Mouse (Mus musculus) lung, postnatal 0 days (tissue): ENCODE measurements at regions not wholly inside any gene's neighbourhood (a gene's known extent, or its start where the extent isn't known, plus 50 kb on each side); places are given as distances from the start of the nearest gene placed in this dataset.

ENCODE experiments used
- ATAC-seq: fragments of 200-750 bp; cut with Nextera tagmentation; 2 replicates; pipeline ENCODE4 v1.8.0; 2017; ENCODE audit warnings: moderate library complexity
- DNase-seq: peaks from one replicate; pipeline ENCODE4 v3.0.0-alpha.2; 2016; ENCODE audit warnings: low spot score
- H3K27ac ChIP-seq: fragments of 300-500 bp; sonication (generic); 2 replicates; pipeline ENCODE4 v1.5.1; 2014; ENCODE audit warnings: antibody characterized with exemption, mild to moderate bottlenecking, low read length, mixed read lengths
- H3K27me3 ChIP-seq: fragments of 300-500 bp; sonication (generic); replicated peaks from 2 replicates; pipeline ENCODE4 v1.6.1; 2014; ENCODE audit warnings: low read length, mixed read lengths; ENCODE audit not compliant: insufficient read depth
- H3K36me3 ChIP-seq: fragments of 300-500 bp; sonication (generic); 2 replicates; pipeline ENCODE4 v1.6.1; 2014; ENCODE audit warnings: low read length, mixed read lengths; ENCODE audit not compliant: insufficient read depth
- H3K4me1 ChIP-seq: fragments of 300-500 bp; sonication (generic); 2 replicates; pipeline ENCODE4 v1.6.1; 2014; ENCODE audit warnings: antibody characterized with exemption, low read depth, low read length, mixed read lengths; ENCODE audit not compliant: insufficient read depth
- H3K4me2 ChIP-seq: fragments of 300-500 bp; sonication (generic); replicated peaks from 2 replicates; pipeline ENCODE4 v1.6.1; 2014; ENCODE audit warnings: low read depth, mild to moderate bottlenecking, low read length, moderate library complexity, mixed read lengths
- H3K4me3 ChIP-seq: fragments of 300-500 bp; sonication (generic); 2 replicates; pipeline ENCODE4 v1.5.1; 2014; ENCODE audit warnings: low read depth, low read length
- H3K9ac ChIP-seq: fragments of 300-500 bp; sonication (generic); replicated peaks from 2 replicates; pipeline ENCODE4 v1.6.1; 2014; ENCODE audit warnings: low read depth, mild to moderate bottlenecking
- H3K9me3 ChIP-seq: fragments of 300-500 bp; sonication (generic); 2 replicates; pipeline ENCODE4 v1.6.1; 2016; ENCODE audit warnings: low read length, mixed read lengths
- CTCF ChIP-seq: IDR thresholded peaks from 2 replicates; pipeline ENCODE4 v1.5.1; 2016; ENCODE audit warnings: antibody characterized with exemption, mild to moderate bottlenecking
- EP300 ChIP-seq: IDR thresholded peaks from 2 replicates; pipeline ENCODE4 v1.6.1; 2016; ENCODE audit warnings: antibody characterized with exemption, mild to moderate bottlenecking, control low read depth
- WGBS: fragments of 180-500 bp; shearing (Covaris S2); extraction: QIAGEN DNeasy Blood & Tissue Kit; methylation state at CpG from one replicate; pipeline ENCODE4 v1.1.7; 2014; 5-methylcytosine and 5-hydroxymethylcytosine counted together

DNA sequence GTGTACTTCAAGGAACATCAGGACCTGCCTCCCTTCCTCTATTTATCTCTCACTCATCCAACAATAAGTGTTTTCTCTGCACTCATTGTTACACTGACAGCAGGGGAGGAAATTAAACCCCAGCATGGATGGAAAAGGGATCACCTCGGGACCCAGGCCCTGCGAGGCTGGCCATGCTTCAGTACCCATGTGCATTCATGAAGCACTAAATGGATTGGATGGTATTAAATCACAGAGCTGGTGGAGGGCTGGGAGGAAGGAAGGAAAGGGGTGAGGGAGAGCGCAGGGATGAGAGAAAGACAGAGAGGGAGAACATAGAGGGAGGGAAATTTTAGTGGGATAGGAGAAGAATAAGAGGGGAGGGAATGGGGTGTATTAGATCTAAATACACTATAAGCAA, 59.7 kb upstream of the Ppm1h start:
- no peaks in the 10 kb centered on the region for H3K27me3 ChIP-seq
- DNase-seq: no peak
- H3K4me2 ChIP-seq: no peak overlapping the region
- ATAC-seq: no peak
- no peak overlapping the region for H3K4me3 ChIP-seq
- 70% methylated on average over 3 of the region's 3 CpGs for WGBS
- H3K27ac ChIP-seq: no peak overlapping the region
- H3K36me3 ChIP-seq: no peaks in the 10 kb centered on the region
- H3K4me1 ChIP-seq: no peaks in the 10 kb centered on the region
- TF ChIP-seq CTCF: no peak
- no peak for TF ChIP-seq EP300
- H3K9me3 ChIP-seq: no peaks in the 10 kb centered on the region
- H3K9ac ChIP-seq: no peak overlapping the region

DNA sequence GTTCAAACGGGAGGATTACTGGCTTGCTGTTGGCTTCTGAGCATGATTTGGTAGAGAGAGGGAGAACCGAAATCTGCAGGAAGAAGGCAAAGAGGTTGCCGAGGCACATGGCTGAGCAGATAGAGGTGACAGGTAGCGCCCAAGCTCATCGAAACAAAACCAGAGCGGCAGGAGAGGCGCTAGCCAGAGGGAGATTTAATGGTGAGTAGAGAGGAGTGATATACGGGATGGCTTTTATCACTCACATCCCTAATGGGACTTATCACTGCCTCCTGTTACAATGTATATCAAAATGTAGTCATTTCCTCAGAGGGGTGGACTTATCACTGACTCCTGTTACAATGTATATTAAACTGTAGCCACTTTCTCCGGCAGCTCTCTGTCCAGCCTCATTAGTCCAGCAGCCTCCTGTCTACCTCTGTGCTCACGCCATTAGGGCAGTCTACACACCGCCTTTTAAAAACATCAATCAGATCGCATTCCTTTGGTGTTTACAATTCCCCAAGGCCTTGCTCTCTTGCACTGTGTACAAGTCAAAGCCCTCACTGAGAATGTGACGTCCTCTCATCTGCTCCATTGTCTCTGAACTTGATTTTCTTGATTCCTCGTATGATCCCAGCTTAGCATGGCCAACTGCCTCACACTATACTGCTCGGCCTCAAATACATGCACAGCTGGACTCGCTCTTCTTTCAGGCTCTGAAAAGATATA, 59.0 kb upstream of the Ppm1h start:
- Histone ChIP-seq H3K27me3 (no peaks in the 10 kb centered on the region), H3K4me3 (no peak overlapping the region), H3K27ac (no peak overlapping the region), H3K9ac (no peak overlapping the region), H3K9me3 (no peaks in the 10 kb centered on the region), H3K4me2 (no peak overlapping the region), H3K4me1 (no peaks in the 10 kb centered on the region), H3K36me3 (no peaks in the 10 kb centered on the region)
- DNase-seq (no peak), ATAC-seq (no peak)
- no peak for TF ChIP-seq CTCF
- no peak for TF ChIP-seq EP300
- 44% methylated on average over 16 of the region's 16 CpGs for WGBS
